Mouse (Mus musculus) neutrophil, adult 59 days (primary cell): ENCODE results near the gene Neu1. TPM values are rescaled to one million over a fixed set of nuclear protein-coding genes. Genes with fewer than 3 reads are reported as not detected.

Experiments
- total RNA-seq, 2 experiments: library from RNA; stranded (reverse); gene quantifications; 1 replicate in 1 of 2; 2 replicates in 1 of 2; pipeline ENCODE4 v1.2.4; 2023

Gene Neu1
- total RNA-seq, result 10 to 100 TPM; 71.5 to 75.3 TPM

GRCm38 (mm10) chr17:34931061-34931734 lies at the start of gene Neu1:
Gene Neu1, plus strand, starts transcription at chr17:34931253.

GRCm38 (mm10) chr17:34881683-34882310 lies 49.3 kb upstream of the Neu1 start, which contains the start of gene Gm20547:
Gene Gm20547, minus strand, starts transcription at chr17:34882042.

GRCm38 (mm10) chr17:34898160-34898586 lies 32.9 kb upstream of the Neu1 start, which contains the start of the genes C2 and Ehmt2:
Gene C2, minus strand, starts transcription at chr17:34898265.
Gene Ehmt2, plus strand, starts transcription at chr17:34898469.

DNA sequence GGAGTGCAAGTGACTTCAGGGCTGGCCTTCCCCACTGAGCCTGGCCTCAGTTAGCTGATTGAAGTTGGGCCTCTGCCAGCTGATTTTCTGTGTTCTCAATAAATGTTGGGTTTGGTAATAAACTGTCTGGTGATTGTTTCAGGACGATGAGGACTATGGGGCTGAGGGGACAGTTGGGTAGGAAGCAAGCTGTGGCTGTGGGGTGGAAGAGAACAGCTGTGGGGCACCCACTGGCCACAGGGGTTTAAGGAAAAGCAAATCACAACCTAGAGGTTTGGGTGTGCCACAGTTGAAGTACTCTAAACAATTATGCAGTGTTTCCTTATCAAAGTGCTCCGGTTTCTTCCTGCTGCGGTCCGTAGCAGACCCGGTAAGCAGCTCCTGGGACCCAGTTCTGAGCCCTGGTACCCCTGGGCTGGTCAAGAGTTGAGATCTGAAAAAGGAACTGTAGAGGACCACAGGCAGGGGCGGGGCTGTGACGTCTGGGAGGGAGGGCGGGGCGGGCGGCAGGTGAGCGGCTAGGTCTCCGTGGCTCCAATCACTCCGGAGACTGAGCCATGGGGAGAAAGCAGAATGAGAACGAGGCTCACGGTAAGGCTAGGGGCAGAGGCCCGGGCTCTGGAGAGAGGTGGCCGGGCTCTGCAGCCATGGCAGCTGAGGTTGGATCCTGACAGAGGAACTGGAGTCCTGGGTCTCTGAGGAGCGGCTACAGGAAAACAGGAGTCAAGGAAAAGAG lies 17.0 kb upstream of the Neu1 start, which contains the start of gene Slc44a4:
Gene Slc44a4 (plus strand): TSS at position 537 of the 736 bp plus-strand sequence.

DNA sequence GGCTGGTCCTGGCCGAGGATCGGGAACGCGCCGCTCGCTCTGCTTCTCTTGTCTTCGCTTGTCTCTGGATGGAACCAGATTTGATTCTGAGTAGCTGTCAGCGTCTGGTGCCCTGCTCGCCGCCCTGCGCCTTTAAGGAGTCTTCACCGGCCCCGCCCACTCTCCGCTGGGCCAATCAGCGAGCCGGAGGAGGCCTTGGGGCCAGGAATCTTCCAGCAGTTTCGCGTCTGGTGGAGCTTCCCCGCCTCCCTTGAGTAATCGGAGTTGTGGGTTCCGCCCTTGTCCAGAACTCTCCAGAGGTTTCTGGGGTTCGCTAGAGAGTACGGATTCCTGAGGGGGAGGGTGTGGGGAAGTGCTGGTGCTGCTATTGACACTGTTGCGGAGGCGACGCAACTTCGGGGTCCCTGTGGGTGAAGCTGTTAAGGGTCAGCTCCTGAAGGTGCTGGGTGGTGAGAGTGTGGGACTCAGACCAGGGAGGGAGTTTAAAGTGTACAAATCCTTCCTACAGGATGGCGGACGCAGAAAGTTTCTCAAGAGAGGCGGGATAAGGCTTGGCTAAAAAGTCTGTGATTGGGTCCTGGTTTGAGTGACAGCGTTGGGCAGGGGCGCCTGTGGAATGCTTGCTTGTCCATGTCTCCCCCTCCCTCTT lies 28.2 kb downstream of the Neu1 start, which contains the start of gene Hspa1b:
Gene Hspa1b (minus strand): TSS at position 109 of the 649 bp plus-strand sequence.

DNA sequence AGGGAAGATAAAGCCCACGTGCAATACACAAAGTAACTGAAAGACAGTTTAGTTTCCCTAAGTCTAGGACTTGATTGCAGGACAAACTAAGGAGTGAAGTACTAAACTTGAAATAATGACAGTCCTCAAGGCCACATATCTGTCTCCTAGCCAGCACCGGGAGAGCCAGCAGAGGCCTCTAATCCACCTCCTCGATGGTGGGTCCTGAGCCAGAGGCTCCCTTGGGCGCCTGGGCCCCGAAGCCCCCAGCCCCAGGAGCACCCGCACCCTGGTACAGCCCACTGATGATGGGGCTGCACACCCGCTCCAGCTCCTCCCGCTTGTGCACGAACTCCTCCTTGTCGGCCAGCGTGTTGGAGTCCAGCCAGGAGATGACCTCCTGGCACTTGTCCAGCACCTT lies 38.8 kb downstream of the Neu1 start, which contains the start of gene Gm20481:
Gene Gm20481 (plus strand): TSS at position 91 of the 400 bp plus-strand sequence.

DNA sequence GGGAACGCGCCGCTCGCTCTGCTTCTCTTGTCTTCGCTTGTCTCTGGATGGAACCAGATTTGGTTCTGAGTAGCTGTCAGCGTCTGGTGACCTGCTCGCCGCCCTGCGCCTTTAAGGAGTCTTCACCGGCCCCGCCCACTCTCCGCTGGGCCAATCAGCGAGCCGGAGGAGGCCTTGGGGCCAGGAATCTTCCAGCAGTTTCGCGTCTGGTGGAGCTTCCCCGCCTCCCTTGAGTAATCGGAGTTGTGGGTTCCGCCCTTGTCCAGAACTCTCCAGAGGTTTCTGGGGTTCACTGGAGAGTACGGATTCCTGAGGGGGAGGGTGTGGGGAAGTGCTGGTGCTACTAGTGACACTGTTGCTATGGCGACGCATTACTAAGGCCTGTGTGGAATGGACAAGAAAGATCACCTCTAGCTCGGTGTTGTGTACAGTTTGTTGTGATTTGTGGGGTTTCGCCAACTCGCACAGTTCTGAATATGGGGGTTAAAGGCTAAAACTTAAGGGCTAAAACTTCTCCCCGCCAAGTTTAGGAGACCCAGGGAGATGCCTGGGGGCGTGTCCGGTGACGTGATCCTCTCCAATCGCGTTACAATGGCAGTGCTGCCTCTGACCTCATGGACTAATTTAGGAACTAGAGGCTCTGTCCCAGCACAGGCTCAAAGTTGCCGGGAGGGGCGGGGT lies 41.2 kb downstream of the Neu1 start, which contains the start of the genes Hspa1a and Hspa1l:
Gene Hspa1a (minus strand): TSS at position 88 of the 681 bp plus-strand sequence.
Gene Hspa1l (plus strand): TSS at position 635 of the 681 bp plus-strand sequence.

GRCm38 (mm10) chr17:34981690-34982180 lies 50.7 kb downstream of the Neu1 start, which contains the start of gene Lsm2:
Gene Lsm2, plus strand, starts transcription at chr17:34981862.

Other genes with a start within 250 kb of the Neu1 start
- 1 to 10 TPM in 1 of 2 experiments, under 1 TPM in 1; 0.38 to 1.2 TPM for gene C4b, start 187.4 kb upstream of the Neu1 start, total RNA-seq
- not detected for gene Cyp21a1, start 126.7 kb upstream of the Neu1 start, total RNA-seq
- 10 to 100 TPM; 39.4 to 40.7 TPM for gene Stk19, start 94.3 kb upstream of the Neu1 start, total RNA-seq
- gene Dxo, start 94.2 kb upstream of the Neu1 start, total RNA-seq, result 10 to 100 TPM; 46.2 to 53.2 TPM
- gene Skiv2l, start 81.0 kb upstream of the Neu1 start, total RNA-seq, result 10 to 100 TPM; 83.2 to 91.6 TPM
- gene Nelfe, start 80.9 kb upstream of the Neu1 start, total RNA-seq, result 10 to 100 TPM; 24.1 to 27.8 TPM
- under 1 TPM; 0.64 to 0.73 TPM for gene Cfb, start 68.7 kb upstream of the Neu1 start, total RNA-seq
- 1 to 10 TPM; 2.7 to 2.8 TPM for gene Zbtb12, start 51.8 kb upstream of the Neu1 start, total RNA-seq
- gene Gm20547, start 49.2 kb upstream of the Neu1 start, total RNA-seq, result not detected
- 1 to 10 TPM in 1 of 2 experiments, under 1 TPM in 1; 0.22 to 1.6 TPM for gene C2, start 33.0 kb upstream of the Neu1 start, total RNA-seq
- 10 to 100 TPM; 58.0 to 71.6 TPM for gene Ehmt2, start 32.8 kb upstream of the Neu1 start, total RNA-seq
- gene Slc44a4, start 16.8 kb upstream of the Neu1 start, total RNA-seq, result under 1 TPM in 1 of 2 experiments, not detected in 1; 0.24 TPM
- gene Hspa1b, start 28.0 kb downstream of the Neu1 start, total RNA-seq, result 10 to 100 TPM in 1 of 2 experiments, 1 to 10 TPM in 1; 6.4 to 28.6 TPM
- not detected for gene Gm20481, start 38.7 kb downstream of the Neu1 start, total RNA-seq
- gene Hspa1a, start 40.9 kb downstream of the Neu1 start, total RNA-seq, result 10 to 100 TPM; 14.6 to 41.1 TPM
- gene Hspa1l, start 41.5 kb downstream of the Neu1 start, total RNA-seq, result not detected
- 10 to 100 TPM; 29.9 to 39.2 TPM for gene Lsm2, start 50.6 kb downstream of the Neu1 start, total RNA-seq
- 10 to 100 TPM; 61.3 to 70.3 TPM for gene Vars, start 69.7 kb downstream of the Neu1 start, total RNA-seq
- not detected for gene Vwa7, start 85.3 kb downstream of the Neu1 start, total RNA-seq
- under 1 TPM; 0.82 to 0.84 TPM for gene Sapcd1, start 96.8 kb downstream of the Neu1 start, total RNA-seq
- 1 to 10 TPM; 6.7 to 8.8 TPM for gene Msh5, start 115.5 kb downstream of the Neu1 start, total RNA-seq
- 100 to 1,000 TPM; 271 to 302 TPM for gene Clic1, start 118.7 kb downstream of the Neu1 start, total RNA-seq
- 1 to 10 TPM; 3.4 to 4.6 TPM for gene Ddah2, start 127.8 kb downstream of the Neu1 start, total RNA-seq
- not detected for gene Ly6g6c, start 134.1 kb downstream of the Neu1 start, total RNA-seq
- gene Mpig6b, start 134.9 kb downstream of the Neu1 start, total RNA-seq, result under 1 TPM; 0.64 to 0.93 TPM
- gene Ly6g6e, start 145.6 kb downstream of the Neu1 start, total RNA-seq, result not detected
- not detected for gene Ly6g6d, start 146.8 kb downstream of the Neu1 start, total RNA-seq
- under 1 TPM; 0.31 to 0.55 TPM for gene Ly6g6f, start 154.4 kb downstream of the Neu1 start, total RNA-seq
- gene Abhd16a, start 158.0 kb downstream of the Neu1 start, total RNA-seq, result 10 to 100 TPM; 48.8 to 54.6 TPM
- not detected for gene Ly6g5c, start 177.0 kb downstream of the Neu1 start, total RNA-seq
- gene Ly6g5b, start 184.2 kb downstream of the Neu1 start, total RNA-seq, result 10 to 100 TPM; 15.2 to 16.0 TPM
- 10 to 100 TPM; 25.6 to 26.4 TPM for gene Gpank1, start 190.2 kb downstream of the Neu1 start, total RNA-seq
- 100 to 1,000 TPM; 171 to 190 TPM for gene Csnk2b, start 190.8 kb downstream of the Neu1 start, total RNA-seq
- 10 to 100 TPM; 17.0 to 23.1 TPM for gene D17H6S53E, start 195.1 kb downstream of the Neu1 start, total RNA-seq
- not detected for gene Apom, start 200.8 kb downstream of the Neu1 start, total RNA-seq
- gene Bag6, start 203.9 kb downstream of the Neu1 start, total RNA-seq, result 100 to 1,000 TPM; 245 to 298 TPM
- gene Prrc2a, start 233.6 kb downstream of the Neu1 start, total RNA-seq, result 100 to 1,000 TPM; 187 TPM
- 10 to 100 TPM; 15.4 to 17.4 TPM for gene Aif1, start 244.8 kb downstream of the Neu1 start, total RNA-seq